Mouse (Mus musculus): ENCODE results near the gene Rrp36. TPM values are rescaled to one million over a fixed set of nuclear protein-coding genes. Genes with fewer than 3 reads are reported as not detected.

The Rrp36 gene
- total RNA-seq, 1 experiment, result 57.0 TPM

DNA sequence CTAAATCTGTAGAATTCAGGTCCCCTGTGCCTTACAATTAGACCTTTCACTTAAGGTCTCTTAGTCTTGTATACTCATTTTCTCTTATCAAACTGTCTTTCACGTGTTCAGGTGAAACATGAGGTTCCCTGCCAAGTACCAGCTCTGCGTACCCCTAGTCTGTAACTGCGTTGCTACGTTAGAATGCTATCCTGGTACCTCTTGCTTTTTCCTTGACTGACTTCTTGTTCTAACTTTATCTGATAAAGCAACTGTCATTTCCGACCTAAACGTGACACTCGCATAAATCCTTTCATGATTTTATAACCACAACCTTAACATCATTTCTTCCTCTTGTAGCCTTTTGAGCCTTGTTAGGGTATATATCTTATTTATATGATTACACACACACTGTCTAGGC is 38.3 kb upstream of the Rrp36 start:
- DNase-seq (ENCODE audit: low read depth, low spot score), result no peak
- no peak overlapping the region for H3K27ac ChIP-seq (ENCODE audit: insufficient read depth, low read depth, low read length, poor library complexity, severe bottlenecking)
- TF ChIP-seq CHD2 (IDR thresholded peaks at IDR 0.05; ENCODE audit: low read depth, low read length) (no peak), ZNF384 (IDR thresholded peaks at IDR 0.05; ENCODE audit: low read depth, low read length) (no peak), HCFC1 (IDR thresholded peaks at IDR 0.05; ENCODE audit: borderline replicate concordance, insufficient read depth, low read length) (no peak), MAFK (IDR thresholded peaks at IDR 0.05; ENCODE audit: insufficient read depth, low read depth, low read length) (no peak), ZC3H11A (IDR thresholded peaks at IDR 0.05; ENCODE audit: borderline replicate concordance, low read depth, low read length) (no peak)
- peaks cover 0 to 2% of the 10 kb centered on the region in 2 experiments; a peak in 2 of 4 replicates for H3K4me1 ChIP-seq (ENCODE audit: control insufficient read depth in 2 of 2, insufficient read depth in 2 of 2, low read length in 2 of 2, poor library complexity in 1 of 2)
- peaks cover 8% of the 10 kb centered on the region; the same call in 1 of the 2 replicates for H3K36me3 ChIP-seq (ENCODE audit: control insufficient read depth, insufficient read depth, low read length, poor library complexity, severe bottlenecking)
- H3K9me3 ChIP-seq (ENCODE audit: control insufficient read depth, insufficient read depth, low read depth, low read length), result no peaks in the 10 kb centered on the region
- H3K9ac ChIP-seq (ENCODE audit: insufficient read depth, low read depth, low read length, poor library complexity, severe bottlenecking), result no peak overlapping the region; the same call in 1 of the 2 replicates
- in situ Hi-C loops (cut with MboI; ENCODE audit: low sequenced_read_pairs in 2 of 2, unreplicated experiment in 2 of 2), result no loop called here
- peak overlapping the region; percentile 91 to 98 for H3K4me3 ChIP-seq (ENCODE audit: insufficient read depth in 1 of 2, low read depth in 1 of 2, low read length in 2 of 2, poor library complexity in 1 of 2, severe bottlenecking in 1 of 2)

DNA sequence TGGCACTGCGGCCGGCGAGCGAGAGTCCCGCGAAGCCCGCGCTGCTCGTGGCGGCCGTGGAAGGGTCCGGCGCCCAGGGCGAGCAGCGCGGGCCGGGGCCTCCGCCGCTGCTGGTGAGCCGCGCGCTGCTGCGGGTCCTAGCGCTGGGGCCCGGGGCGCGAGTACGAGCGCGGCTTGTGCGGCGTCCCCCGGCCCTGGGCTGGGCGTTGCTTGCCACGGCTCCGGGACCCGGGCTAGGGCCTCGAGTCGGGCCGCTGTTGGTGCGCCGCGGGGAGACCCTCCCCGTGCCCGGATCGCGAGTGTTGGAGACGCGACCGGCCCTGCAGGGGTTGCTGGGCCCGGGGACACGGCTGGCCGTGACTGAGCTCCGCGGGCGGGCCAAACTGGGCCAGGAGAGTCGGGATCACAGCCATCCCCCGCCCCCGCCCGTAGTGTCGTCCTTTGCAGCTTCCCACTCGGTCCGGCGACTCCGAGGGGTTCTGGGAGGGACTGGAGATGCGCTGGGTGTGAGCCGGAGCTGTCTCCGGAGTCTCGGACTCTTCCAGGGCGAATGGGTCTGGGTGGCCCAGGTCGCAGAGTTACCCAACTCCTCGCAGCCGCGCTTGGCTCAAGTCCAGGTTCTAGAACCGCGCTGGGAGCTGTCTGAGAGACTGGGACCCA is 37.6 kb upstream of the Rrp36 start:
- Histone ChIP-seq H3K36me3 (ENCODE audit: control insufficient read depth, insufficient read depth, low read length, poor library complexity, severe bottlenecking) (peaks cover 8% of the 10 kb centered on the region; the same call in 1 of the 2 replicates), H3K27ac (ENCODE audit: insufficient read depth, low read depth, low read length, poor library complexity, severe bottlenecking) (peak overlapping the region; percentile 20; the same call in 1 of the 2 replicates)
- in situ Hi-C loops (cut with MboI; ENCODE audit: low sequenced_read_pairs in 2 of 2, unreplicated experiment in 2 of 2), result no loop called here

DNA sequence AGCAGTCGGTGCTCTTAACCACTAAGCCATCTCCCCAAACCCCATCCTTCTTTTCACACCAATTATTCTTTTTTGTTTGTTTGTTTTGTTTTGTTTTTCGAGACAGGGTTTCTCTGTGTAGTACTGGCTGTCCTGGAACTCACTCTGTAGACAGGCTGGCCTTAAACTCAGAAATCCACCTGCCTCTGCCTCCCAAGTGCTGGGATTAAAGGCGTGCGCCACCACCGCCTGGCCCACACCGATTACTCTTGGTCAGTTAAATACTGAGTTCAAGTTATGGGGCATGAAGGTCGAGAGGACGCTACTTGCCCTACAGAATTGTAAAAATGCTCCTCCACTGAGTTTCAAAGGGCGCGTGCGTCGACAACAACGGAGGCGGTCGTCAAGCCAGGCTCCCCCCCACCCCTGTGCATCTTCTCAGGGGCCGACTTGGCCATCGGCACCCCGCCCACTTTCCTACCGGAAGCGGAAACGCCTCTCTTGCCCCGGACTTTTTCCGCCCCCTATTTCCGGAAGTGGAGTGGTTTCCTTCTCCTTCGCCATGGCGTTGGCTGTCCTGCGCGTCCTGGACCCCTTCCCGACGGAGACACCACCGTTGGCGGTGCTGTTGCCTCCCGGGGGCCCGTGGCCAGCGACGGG is 36.9 kb upstream of the Rrp36 start, which contains the start of gene Pex6:
Gene Pex6 (plus strand): TSS at position 505 of the 639 bp plus-strand sequence.
- Histone ChIP-seq H3K9me3 (ENCODE audit: control insufficient read depth, insufficient read depth, low read depth, low read length) (no peaks in the 10 kb centered on the region), H3K9ac (ENCODE audit: insufficient read depth, low read depth, low read length, poor library complexity, severe bottlenecking) (peak within 1 kb of the TSS; percentile 89), H3K36me3 (ENCODE audit: control insufficient read depth, insufficient read depth, low read length, poor library complexity, severe bottlenecking) (peaks cover 8% of the 10 kb centered on the region; the same call in 1 of the 2 replicates), H3K27ac (ENCODE audit: insufficient read depth, low read depth, low read length, poor library complexity, severe bottlenecking) (peak within 1 kb of the TSS; percentile 20; the same call in 1 of the 2 replicates), H3K4me1 (ENCODE audit: control insufficient read depth in 2 of 2, insufficient read depth in 2 of 2, low read length in 2 of 2, poor library complexity in 1 of 2) (peaks cover 0 to 2% of the 10 kb centered on the region in 2 experiments; a peak in 2 of 4 replicates), H3K4me3 (ENCODE audit: insufficient read depth in 1 of 2, low read depth in 1 of 2, low read length in 2 of 2, poor library complexity in 1 of 2, severe bottlenecking in 1 of 2) (peak within 1 kb of the TSS; percentile 91 to 98)
- peak; percentile 93 for DNase-seq (ENCODE audit: low read depth, low spot score)
- in situ Hi-C loops (cut with MboI; ENCODE audit: low sequenced_read_pairs in 2 of 2, unreplicated experiment in 2 of 2), result no loop called here
- TF ChIP-seq MAFK (IDR thresholded peaks at IDR 0.05; ENCODE audit: insufficient read depth, low read depth, low read length), result no peak
- no peak for TF ChIP-seq ZNF384 (IDR thresholded peaks at IDR 0.05; ENCODE audit: low read depth, low read length)
- TF ChIP-seq HCFC1 (IDR thresholded peaks at IDR 0.05; ENCODE audit: borderline replicate concordance, insufficient read depth, low read length), result peak; percentile 72; the same call in 1 of the 2 replicates

More for the DNA sequence above, 37.6 kb upstream of the Rrp36 start:
- H3K4me3 ChIP-seq (ENCODE audit: insufficient read depth in 1 of 2, low read depth in 1 of 2, low read length in 2 of 2, poor library complexity in 1 of 2, severe bottlenecking in 1 of 2), result peak overlapping the region; percentile 91 to 98
- no peaks in the 10 kb centered on the region for H3K9me3 ChIP-seq (ENCODE audit: control insufficient read depth, insufficient read depth, low read depth, low read length)
- TF ChIP-seq HCFC1 (IDR thresholded peaks at IDR 0.05; ENCODE audit: borderline replicate concordance, insufficient read depth, low read length) (no peak), ZC3H11A (IDR thresholded peaks at IDR 0.05; ENCODE audit: borderline replicate concordance, low read depth, low read length) (no peak), MAFK (IDR thresholded peaks at IDR 0.05; ENCODE audit: insufficient read depth, low read depth, low read length) (no peak), CHD2 (IDR thresholded peaks at IDR 0.05; ENCODE audit: low read depth, low read length) (no peak), ZNF384 (IDR thresholded peaks at IDR 0.05; ENCODE audit: low read depth, low read length) (no peak)
- peak overlapping the region; percentile 89 for H3K9ac ChIP-seq (ENCODE audit: insufficient read depth, low read depth, low read length, poor library complexity, severe bottlenecking)
- DNase-seq (ENCODE audit: low read depth, low spot score), result no peak
- H3K4me1 ChIP-seq (ENCODE audit: control insufficient read depth in 2 of 2, insufficient read depth in 2 of 2, low read length in 2 of 2, poor library complexity in 1 of 2), result peaks cover 0 to 2% of the 10 kb centered on the region in 2 experiments; a peak in 2 of 4 replicates

DNA sequence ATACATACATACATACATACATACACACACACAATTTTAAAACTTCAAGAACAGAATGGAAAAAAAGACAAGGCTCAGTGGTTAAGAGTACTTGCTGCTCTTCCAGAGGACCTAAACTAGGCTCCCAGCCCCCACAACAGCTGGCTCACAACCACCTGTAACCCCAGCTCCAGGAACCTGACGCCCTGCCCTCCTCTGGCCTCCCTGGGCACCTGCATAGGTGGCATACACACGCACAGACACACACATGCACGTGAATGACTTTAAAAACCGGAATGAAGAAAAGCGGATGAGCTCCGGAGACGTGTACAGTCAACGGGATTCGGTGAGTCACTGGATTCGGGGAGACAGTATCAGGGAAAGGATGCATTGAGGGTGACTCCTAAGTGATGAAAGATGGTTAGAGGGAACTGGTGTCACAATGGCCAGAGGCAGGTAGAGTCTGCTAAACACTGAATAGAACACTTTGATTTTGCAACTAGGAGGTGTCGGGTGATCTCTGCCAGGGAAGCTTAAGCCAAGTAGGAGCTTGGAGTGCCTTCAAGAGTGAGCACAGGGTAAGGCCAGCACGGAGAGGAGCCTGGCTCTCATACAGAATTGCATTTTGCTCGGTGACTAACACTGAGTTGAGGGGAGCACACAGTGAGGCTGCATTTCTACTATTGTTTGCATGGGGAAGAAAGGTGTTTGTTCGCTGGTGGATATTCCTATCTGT is 32.4 kb upstream of the Rrp36 start:
- no peak overlapping the region for H3K4me3 ChIP-seq (ENCODE audit: insufficient read depth in 1 of 2, low read depth in 1 of 2, low read length in 2 of 2, poor library complexity in 1 of 2, severe bottlenecking in 1 of 2)
- H3K9me3 ChIP-seq (ENCODE audit: control insufficient read depth, insufficient read depth, low read depth, low read length), result no peaks in the 10 kb centered on the region
- no peak overlapping the region for H3K9ac ChIP-seq (ENCODE audit: insufficient read depth, low read depth, low read length, poor library complexity, severe bottlenecking)
- in situ Hi-C loops (cut with MboI; ENCODE audit: low sequenced_read_pairs in 2 of 2, unreplicated experiment in 2 of 2), result no loop called here
- no peak for DNase-seq (ENCODE audit: low read depth, low spot score)
- H3K36me3 ChIP-seq (ENCODE audit: control insufficient read depth, insufficient read depth, low read length, poor library complexity, severe bottlenecking), result no peaks in the 10 kb centered on the region
- H3K27ac ChIP-seq (ENCODE audit: insufficient read depth, low read depth, low read length, poor library complexity, severe bottlenecking), result no peak overlapping the region
- H3K4me1 ChIP-seq (ENCODE audit: control insufficient read depth in 2 of 2, insufficient read depth in 2 of 2, low read length in 2 of 2, poor library complexity in 1 of 2), result peaks cover 7 to 9% of the 10 kb centered on the region in 2 experiments
- TF ChIP-seq ZNF384 (IDR thresholded peaks at IDR 0.05; ENCODE audit: low read depth, low read length) (no peak), CHD2 (IDR thresholded peaks at IDR 0.05; ENCODE audit: low read depth, low read length) (no peak), ZC3H11A (IDR thresholded peaks at IDR 0.05; ENCODE audit: borderline replicate concordance, low read depth, low read length) (no peak), MAFK (IDR thresholded peaks at IDR 0.05; ENCODE audit: insufficient read depth, low read depth, low read length) (no peak), HCFC1 (IDR thresholded peaks at IDR 0.05; ENCODE audit: borderline replicate concordance, insufficient read depth, low read length) (no peak)

All from ES-E14 (cell line).